Mouse (Mus musculus) testis, postnatal 14 days (tissue): ENCODE results near the gene Wdr25.

Experiments used
- DNase-seq: peaks from one replicate; pipeline ENCODE4 v3.0.0; 2021; ENCODE audit warnings: low spot score

Gene Wdr25

DNA sequence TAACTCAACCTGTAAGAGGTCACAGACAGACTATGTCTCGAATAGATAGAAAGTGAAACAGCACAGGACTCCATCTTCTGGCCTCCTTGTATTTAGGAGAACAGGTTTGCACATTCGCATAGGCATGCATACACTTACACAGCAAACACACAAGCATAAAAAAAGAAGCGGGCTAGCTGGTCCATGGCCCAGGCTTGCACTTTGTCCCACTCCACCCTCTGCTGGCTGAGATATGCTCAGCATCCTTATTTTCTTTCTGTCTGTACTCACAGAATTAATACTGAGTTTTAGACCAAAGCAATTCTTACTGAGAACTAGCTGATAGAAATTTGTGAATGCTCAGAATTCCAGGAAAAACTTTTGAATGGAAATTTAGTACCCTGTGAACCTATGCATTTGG, 2.6 kb downstream of the Wdr25 start:
- DNase-seq: no peak

DNA sequence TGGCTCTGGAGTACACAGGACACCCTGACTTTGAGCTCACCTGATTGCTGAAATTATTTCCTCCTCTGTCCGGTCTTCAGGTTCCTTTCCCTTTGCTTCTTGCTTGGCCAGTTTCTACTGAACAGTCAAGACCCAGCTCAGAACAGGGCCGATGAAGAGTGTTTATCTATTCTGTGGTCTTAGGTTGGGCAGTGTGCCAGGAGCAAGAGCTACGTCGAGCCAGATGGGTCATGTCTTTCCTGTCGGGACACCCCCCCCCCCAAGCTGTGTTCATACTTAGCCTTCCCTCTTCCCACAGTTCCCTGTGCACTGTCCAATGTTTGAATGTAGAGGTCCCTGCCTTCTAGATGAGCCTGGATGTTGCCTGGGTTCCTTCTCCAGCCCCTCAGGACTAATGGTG, 7.9 kb downstream of the Wdr25 start:
- no peak for DNase-seq

DNA sequence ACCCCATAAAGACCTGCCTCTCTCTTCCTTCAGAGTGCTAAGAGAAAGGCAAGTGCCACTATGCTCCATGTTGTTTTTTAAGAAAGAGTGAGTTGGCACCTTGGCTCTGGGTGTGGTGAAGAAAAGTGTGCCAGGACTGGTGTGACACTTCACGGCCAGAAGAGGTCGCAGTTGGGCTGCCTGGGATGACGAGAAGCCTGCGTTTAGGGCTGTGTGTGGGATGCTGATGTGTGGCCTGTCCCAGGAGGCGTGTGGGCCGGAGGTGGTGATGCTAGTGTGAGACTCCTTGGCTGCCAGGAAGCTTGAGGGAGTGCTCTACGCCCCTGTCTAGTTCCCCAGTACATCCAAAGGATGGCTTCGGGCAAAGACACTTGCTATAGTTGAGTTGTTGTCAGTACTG, 9.5 kb downstream of the Wdr25 start:
- no peak for DNase-seq

DNA sequence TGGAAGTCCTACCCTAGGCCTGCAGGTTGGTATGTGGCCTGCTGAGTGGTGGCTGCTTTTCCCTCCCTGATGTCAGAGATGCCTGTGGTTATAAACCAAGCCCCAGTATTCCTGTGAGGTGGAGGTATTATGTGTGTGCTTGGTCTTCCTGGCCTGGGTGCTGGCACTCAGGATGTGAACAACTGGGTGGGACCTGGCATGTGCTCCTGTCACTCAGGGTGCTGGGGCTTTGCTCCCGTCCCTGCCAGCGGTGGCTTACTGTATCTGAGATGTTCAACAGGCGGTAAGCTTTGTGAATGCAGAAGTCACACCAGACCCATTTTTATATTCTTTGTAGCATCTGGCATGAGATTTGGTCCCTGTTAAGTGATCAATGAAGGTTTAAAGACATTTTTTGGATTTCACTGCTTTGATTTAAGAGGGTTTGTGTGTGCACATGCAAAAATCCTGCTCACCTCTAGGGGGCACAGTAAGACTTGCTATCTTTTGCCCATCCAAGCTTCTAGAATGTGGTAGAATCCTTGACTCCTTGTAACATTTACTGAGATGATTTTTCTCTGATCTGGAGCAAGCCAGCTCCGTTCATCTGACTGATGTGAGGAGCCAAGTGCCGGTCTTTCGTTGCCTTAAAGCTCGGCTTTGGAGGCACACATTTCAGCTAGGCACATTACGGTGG, 10.3 kb downstream of the Wdr25 start:
- DNase-seq: no peak

DNA sequence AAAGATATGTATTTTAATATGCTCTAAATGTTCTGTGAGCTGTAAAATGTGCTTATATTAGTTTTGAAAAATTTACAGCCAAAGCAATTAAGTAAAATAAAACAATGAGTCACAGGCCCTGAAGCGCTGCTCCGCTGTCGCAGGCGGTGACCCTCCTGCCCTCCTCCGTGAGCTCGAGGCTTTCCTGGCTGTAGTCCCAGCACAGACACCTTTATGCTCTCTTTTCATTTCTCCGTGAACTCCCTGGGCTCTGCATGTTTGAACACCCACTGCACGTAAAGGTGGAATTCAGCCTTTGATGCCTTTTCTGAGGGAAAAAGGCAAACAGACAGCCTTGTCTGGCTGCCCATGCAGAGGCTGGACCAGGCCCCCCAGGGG, 10.8 kb downstream of the Wdr25 start:
- no peak for DNase-seq

DNA sequence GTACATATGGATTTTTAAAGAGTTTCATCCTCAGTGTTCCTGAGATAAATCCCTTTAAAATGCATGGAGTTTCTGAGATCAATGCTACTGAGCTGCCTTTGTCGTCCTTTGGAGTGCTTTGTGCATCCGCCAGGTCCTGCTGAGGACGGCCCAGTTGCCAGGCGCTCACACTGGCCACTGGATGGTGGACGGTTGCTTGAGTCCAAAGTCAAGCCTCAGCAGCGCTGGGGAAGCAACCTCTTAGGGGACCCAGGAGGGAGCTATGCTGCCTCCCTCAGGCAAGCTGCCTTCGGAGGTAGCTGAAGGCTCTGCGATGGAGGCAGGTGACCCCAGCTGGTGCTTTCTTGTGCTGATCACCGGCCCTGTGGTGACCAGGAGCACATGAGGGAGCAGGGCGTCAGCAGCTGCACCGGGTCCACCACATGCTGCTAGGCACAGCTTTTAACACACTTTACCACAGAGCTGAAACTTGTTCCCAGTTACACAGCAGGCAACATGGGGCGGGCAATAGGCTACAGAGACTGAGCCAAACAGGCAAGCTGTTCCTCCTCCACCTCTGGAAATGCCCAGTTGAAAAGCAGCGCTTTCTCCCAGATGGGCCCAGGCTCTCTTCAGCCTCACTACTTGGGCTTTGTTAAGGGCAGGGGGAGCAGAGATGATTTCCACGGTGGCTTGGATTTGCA, 12.3 kb downstream of the Wdr25 start:
- no peak for DNase-seq

DNA sequence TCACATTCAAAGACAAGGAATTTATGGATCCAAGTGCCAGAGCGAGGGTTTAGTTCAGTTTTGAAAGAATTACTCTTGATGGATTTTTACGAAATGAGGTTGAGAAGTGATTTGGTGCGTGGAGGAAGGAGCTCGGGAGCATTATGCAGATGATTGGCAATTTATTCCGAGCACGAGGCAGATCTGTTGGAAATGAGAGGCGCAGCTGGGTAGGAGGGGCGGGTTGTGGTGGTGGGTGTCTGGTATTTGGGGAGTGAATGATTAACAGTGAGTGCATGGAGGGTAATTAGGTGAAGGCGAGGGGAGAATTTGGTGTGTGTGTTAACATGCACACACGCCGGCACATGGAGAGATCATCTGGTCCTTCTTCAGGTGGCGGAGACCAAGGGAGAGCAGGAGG, 13.0 kb downstream of the Wdr25 start:
- no peak for DNase-seq

DNA sequence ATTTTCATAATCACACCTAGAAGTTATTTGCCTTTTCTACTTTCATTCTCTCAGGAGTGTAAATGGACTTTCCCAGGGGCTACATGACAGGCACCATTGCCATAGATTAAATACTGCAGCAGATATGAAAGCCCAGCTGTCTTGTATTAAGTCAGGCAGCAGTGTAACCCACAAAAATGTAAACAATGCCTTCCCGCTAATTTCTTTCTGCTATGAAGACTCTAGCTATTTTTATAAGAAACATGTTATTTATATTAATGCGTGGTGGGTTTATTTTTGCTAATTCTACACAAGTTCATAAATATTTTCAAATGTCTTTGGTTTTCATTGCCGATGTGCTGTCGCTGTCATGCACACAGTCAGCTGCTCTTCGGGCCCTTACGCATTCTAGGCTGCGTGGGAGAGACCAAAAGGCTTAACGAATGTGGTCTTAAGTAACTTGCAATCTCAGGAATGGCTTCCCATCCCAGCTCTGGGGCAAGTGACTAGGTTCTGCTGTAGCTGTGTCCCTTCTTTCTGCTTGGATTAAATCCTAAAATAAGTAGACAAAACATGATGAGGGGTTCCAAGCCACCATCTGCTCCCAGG, 16.5 kb downstream of the Wdr25 start:
- no peak for DNase-seq

DNA sequence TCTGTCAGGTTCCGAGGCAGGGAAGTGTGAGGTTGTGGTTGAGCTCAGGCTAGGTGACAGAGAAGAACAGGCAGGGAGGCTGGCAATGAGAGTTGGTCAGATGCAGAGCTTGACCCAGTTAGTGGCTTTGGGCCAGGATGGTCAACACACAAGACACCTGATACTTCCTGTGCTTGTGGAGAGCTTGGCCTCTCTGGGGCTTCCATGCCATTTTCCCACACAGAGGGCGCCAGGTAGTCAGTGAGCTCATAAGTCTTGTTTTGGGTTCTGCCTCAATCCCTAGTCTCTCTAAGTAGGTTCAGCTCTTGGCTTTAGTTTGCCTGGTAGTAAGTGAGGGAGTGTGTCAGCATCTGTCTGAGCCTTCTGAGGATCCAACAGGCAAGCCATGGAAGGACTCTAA, 19.0 kb downstream of the Wdr25 start:
- DNase-seq: no peak

DNA sequence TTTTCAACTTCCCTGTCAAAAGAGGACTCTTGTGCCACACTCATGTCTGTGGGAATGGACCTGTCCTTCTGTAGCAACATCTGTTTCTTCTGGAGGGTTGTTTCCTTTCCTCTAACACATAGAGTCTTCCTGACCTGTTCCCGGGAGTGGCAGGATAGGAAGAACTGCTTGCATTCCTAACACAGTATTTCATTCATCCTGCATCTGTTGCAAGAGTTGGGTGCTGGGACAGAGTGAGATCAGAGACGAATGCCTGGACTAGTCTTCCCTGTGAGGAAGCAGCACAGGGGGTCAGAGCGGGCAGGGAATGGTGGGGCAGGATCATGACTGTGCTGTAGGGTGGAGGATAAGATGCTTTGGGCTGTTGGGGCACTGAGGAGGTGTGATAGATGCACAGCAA, 20.8 kb downstream of the Wdr25 start:
- DNase-seq: no peak

DNA sequence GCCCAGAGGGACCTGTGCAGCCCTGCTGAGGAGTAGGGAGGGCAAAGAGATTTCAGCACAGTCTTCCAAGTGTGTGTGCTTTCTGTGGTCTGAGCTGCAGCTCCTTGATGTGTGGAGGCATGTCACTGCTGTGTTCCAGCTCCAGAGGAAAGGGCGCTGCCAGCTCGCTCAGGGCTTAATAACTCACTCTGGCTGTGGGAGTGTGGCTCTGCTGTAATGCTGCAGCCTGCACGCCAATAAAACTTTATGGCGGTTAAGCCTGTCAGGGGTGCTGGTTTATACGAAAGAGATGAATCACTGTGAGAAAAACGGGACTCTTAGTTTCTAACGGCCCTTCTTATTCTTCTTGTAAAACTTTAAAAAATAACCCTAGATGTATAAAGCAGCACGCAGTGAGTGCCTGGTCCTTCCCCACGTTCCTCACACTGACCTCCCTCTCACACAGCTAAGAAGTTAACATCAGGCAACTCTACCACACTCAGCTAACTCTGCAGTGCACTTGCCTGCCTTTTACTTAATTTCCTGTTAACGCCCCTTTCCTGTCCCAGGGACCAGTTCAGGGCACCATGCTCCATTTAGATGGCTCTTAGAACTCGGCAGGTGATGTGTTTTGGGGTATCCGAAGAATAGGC, 21.4 kb downstream of the Wdr25 start:
- DNase-seq: no peak

DNA sequence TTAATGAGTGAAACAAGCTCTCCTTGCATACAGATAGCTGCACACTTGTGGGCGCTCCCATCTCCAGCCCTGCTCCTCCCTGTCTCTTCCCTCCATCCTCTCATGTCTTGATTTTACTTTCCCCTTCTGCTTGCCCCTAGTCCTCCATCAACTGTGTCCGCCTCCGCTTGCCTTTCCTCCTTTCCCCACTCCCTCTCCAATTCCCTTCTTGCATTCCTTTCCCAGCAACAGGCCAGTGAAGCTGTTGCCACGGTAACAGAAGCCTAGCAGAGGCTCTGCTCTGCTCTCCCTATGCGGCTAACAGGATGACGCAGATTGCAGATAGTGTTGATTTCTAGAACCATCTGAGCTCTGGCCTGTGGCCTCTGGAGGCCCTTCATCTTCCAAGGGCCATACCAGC, 22.5 kb downstream of the Wdr25 start:
- no peak for DNase-seq

DNA sequence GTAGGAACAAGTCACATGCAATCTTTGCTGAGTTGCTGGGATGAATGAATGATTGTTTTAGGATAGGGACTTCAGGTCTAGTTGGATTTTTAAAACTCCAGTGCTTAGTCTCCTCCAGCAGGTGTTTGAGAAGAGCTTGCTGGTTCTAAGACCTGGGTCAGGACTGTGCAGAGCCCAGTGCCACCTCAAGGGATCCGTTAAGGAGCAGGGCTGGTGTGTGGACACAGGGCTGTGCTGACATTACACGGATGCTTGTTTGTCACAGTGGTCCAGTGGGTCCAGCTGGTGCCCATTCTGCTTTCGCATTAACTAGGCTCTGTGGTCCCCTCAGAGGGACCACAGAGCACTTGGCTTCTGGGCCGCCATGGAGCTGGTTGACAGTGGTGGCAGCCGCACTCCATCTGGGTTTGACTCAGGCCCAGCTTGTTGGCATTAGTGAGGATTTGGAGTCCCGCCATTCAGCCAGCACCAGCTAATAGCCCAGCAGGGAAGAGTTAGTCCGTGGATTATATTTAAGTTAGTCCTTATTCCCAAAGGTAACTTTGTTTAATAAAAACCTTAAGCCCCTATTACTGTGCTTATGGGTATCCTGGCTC, 23.1 kb downstream of the Wdr25 start:
- no peak for DNase-seq

DNA sequence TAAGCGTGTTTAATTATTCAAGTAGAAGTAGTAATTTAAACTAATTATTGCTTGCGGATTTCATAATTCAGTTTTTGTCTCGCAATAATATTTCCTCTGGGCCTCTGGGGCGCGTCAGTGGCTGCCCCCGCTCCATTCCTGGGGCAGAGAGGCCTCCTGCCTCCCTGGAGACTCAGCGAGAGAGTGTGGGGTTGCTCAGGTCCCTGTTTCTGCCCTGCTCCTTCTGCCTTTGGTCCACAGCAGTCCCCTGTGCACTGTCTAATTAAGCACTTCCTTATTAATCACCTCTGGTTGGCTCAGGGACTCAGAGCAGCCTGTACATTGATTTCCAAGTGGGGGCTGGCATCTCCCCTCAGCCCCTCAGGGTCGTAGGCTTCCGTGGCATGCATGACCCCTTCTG, 24.1 kb downstream of the Wdr25 start:
- no peak for DNase-seq

DNA sequence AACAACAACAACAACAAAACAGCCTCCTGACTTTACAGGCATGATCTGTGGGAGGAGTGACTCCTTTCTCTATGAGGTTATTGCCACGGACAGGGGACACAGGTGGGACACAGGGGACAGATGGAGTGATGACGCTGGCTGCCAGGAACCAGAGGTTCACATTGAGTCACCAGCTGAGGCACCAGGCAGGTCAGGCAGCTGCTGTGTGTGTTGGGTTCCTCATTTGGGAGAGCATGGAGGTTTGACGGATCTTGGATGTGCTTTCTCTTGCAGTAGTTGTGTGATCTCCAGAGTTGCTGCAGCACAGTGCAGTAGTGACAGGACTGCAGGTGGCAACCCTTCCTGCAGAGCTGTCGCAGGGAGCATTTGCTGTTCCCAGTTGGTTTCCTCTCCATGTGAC, 25.3 kb downstream of the Wdr25 start:
- no peak for DNase-seq

DNA sequence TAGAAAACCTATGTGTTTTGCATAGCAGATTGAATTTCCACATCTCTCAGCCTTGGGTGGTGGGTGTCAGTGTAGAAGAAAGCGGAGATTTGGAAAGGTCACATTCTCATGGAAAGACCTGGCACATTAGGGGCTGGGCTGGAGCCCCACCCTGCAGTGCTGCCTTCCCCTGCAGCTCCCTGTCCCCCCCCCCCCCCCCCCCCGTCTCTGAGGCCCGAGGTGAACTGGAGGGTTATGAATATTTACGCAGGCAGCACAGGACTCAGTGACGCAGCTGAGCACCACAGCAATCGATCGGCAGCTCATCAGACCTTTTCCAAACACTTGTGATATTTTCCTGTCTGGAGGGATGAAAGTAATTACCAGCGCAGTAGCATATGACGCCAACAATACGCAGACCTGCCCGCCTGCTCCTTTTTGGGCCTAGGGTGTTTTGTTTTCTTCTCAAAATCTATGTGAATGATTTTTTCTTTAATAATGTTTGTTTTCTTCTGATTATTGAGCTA, 33.2 kb downstream of the Wdr25 start:
- no peak for DNase-seq

DNA sequence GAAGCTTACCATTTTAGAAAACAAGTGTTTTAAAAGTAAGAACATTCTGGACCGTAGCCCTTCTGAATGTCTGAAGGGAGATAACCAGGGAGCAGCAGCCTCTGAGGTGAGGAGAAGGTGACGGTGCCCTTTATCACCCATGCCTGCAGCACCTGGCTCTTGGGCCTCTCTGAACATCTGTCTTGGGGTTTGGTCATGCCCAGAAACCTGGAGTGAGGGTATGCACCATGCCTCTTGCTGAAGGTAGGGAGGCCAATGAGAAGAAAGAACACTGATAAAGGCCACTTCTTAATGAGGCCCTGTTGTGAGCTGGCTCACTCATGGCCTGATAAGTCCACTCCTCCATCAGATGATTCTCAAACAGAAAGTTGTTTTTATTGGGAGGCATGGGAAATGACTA, 34.8 kb downstream of the Wdr25 start:
- no peak for DNase-seq

DNA sequence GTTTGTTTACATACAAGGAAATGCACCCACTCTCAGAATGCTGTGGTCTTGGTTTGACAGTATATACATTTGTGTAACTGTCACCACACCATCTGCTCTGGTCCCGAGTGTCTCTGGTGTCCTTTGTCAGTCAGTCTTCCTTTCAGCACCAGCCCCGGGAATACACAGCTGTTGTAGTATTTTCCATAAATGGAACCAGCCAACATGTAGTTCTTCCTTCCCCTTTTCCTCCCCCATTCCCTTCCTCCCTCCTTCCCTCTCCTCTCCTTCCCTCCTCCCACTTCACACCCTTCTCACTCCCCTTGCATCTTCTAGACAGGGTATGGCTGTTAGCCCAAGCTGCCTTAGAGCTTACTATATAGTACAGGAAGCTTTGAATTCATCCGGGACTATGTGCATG, 36.0 kb downstream of the Wdr25 start:
- no peak for DNase-seq

DNA sequence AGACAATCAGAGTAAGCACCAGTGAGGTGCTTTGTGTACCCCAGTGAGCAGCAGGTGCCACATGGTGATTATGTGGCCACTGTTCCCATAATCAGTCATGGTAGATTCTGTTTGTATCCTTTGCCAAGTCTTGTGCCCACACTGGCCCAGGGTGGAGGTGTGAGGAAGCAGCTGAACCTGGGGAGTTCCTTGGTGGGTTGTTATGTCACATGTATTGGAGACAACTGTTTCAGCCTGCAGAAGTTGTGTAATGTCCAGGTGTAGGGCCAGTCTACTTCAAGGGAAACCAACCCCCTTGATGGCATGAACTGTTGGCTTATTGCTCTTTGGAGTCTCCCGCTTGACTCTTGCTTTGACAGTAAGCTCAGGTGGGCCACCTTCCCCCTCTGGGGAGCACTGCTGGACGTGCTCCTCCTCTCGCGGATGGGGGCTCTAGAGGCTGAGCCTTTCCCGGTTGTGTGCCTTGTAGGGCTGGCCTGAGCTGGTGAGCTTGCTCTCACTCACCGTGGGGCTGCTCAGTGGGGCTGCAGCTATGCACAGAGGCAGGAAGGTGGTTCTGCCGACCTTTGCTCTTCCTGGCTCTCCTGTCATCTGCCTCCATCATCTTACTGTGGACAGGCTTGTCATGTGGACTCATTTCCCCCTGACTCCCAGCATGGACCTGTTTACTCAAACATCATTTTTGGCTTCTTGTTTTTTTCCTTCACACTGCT, 38.1 kb downstream of the Wdr25 start:
- no peak for DNase-seq

DNA sequence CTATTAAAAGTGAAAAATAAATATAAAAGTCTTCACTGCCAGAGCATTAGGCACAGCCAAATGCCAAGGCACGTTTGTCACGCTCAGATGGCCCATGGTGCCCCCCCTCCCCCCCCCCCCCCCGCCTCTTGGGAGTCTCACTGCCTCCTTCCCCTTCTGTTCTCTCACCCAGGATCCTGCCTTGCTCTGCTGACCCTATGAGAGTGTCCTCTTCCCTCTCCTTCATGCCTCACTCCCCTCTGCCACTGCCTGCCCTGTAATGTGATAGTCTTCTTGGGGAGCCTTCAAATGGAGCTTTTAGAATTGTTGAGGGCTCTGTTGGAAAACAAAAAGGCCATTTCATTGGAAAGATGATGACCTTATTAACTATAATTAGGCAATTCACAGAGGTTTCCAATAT, 38.7 kb downstream of the Wdr25 start:
- no peak for DNase-seq

DNA sequence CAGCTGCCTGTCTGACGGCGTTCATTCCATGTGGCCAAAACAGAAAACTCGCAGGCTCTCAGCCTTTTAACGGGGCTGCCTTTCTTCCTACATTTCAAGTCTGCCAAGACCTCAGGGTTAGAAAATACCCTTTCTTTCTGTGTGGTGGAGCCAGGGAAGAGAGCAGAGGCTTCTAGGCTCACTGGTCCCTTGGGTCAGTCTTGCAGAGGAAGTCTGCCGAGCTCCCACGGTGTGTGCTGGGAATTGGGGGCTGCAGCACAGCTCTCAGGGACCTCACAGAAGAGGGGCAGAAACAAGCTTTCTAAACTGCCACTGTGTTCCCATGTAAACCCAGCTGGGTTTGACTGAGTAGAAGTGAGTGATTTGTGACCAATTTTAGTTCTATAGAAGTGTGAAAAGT, 40.8 kb downstream of the Wdr25 start:
- no peak for DNase-seq

DNA sequence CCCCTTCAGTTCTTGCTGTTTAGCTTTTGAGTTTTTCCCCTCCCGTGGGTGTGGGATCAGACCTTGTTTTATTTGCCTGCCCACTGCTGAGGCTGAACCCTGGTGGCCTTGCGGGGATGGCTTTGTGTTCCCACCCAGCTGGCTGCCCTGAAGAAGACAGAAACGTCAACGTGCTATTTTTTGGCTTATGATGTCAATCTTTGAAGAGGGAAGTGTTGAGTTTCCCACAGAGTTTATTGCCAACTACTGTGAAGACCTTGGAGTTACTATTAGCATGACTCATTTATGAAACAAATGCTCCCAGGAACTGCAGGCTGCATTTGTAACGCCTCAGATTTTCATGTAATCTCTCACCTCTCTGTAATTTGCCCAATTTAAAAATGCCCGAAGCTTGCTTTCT, 43.4 kb downstream of the Wdr25 start:
- DNase-seq: no peak
